Mouse (Mus musculus): ENCODE measurements around the gene Tgtp1.
"Not testable (repeated sequence)": the region's sequence is repeated elsewhere in the genome, so short reads cannot be mapped to it uniquely, and the experiment has no call there.

Gene Tgtp1

GRCm38 (mm10) chr11:48994018-48994417, at the start of gene Tgtp1:
Gene Tgtp1 (minus strand): TSS chr11:48994172.
- DNase-seq = not testable (repeated sequence)

GRCm38 (mm10) chr11:49012074-49012473, 18.1 kb upstream of the Tgtp1 start:
- not testable (repeated sequence) for DNase-seq

- DNase-seq = not testable (repeated sequence)
These were observed 12.8 kb upstream of the Tgtp1 start for GRCm38 (mm10) chr11:49006785-49007184.

- not testable (repeated sequence) for DNase-seq
These were observed 12.3 kb upstream of the Tgtp1 start for GRCm38 (mm10) chr11:49006317-49006716.

GRCm38 (mm10) chr11:49000411-49000810, 6.4 kb upstream of the Tgtp1 start:
- DNase-seq = not testable (repeated sequence)

- DNase-seq = not testable (repeated sequence)
These were observed 676 bp downstream of the Tgtp1 start for GRCm38 (mm10) chr11:48993296-48993695.

GRCm38 (mm10) chr11:48991740-48992520, 2.0 kb downstream of the Tgtp1 start, which contains the start of gene Gm12185:
Gene Gm12185 (minus strand): TSS chr11:48992226.
- DNase-seq = not testable (repeated sequence)

- DNase-seq = not testable (repeated sequence)
These were observed 4.0 kb downstream of the Tgtp1 start for GRCm38 (mm10) chr11:48989981-48990380.

GRCm38 (mm10) chr11:48988219-48988618, 5.8 kb downstream of the Tgtp1 start:
- not testable (repeated sequence) for DNase-seq

- DNase-seq = not testable (repeated sequence)
These were observed 11.1 kb downstream of the Tgtp1 start for GRCm38 (mm10) chr11:48982848-48983247.

- DNase-seq = not testable (repeated sequence)
These were observed 13.9 kb downstream of the Tgtp1 start for GRCm38 (mm10) chr11:48980052-48980451.

- not testable (repeated sequence) for DNase-seq
These were observed 14.7 kb downstream of the Tgtp1 start, which contains the start of gene 9930111J21Rik1 for GRCm38 (mm10) chr11:48979251-48979650. Gene 9930111J21Rik1 (minus strand): TSS chr11:48979398.

- not testable (repeated sequence) for DNase-seq
These were observed 15.6 kb downstream of the Tgtp1 start, which contains the start of gene Olfr56 for GRCm38 (mm10) chr11:48978240-48978939. Gene Olfr56 (plus strand): TSS chr11:48978889.

- DNase-seq = not testable (repeated sequence)
These were observed 19.3 kb downstream of the Tgtp1 start for GRCm38 (mm10) chr11:48974686-48975085.

GRCm38 (mm10) chr11:48946090-48946489, 47.9 kb downstream of the Tgtp1 start, which contains the start of gene Psme2b:
Gene Psme2b (minus strand): TSS chr11:48946190.
- not testable (repeated sequence) for DNase-seq

GRCm38 (mm10) chr11:48939286-48939685, 54.7 kb downstream of the Tgtp1 start:
- DNase-seq = not testable (repeated sequence)

Data from right cerebral cortex, postnatal 25 days (tissue).